Mouse (Mus musculus): ENCODE measurements at regions not wholly inside any gene's neighbourhood (a gene's known extent, or its start where the extent isn't known, plus 50 kb on each side); places are given as distances from the start of the nearest gene placed in this dataset.

DNA sequence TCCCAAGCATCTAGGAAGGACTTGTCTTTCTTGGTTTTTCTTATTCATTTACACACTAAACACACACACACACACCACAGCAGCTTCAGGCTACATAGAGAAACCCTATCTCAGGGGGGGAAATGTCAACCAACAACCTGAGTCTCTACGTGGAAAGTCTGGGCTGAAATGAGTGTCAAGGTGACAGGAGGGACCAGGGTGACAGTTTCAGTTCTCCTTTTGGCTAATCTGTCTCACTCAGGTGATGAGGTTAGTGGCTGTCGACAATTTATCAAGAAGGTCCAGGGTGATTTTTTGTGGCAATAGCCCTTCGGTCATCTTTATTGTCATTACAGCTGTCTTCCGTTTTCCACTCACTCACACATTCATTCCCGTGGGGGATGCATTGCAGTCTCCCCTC lies 140.5 kb upstream of the Jmjd1c start:
- no peak for DNase-seq (ENCODE audit: extremely low spot score in 1 of 2, low spot score in 1 of 2)

- no peak for DNase-seq (ENCODE audit: extremely low spot score in 1 of 2, low spot score in 1 of 2)
Measured at GRCm38 (mm10) chr10:66956619-66957018, 139.3 kb upstream of the Jmjd1c start.

GRCm38 (mm10) chr10:66957373-66957772 lies 138.6 kb upstream of the Jmjd1c start:
- DNase-seq (ENCODE audit: extremely low spot score in 1 of 2, low spot score in 1 of 2) = no peak

All from layer of hippocampus, postnatal 25 days (tissue).